Mouse (Mus musculus) lung, adult 2 months (tissue): ENCODE measurements at regions not wholly inside any gene's neighbourhood (a gene's known extent, or its start where the extent isn't known, plus 50 kb on each side); places are given as distances from the start of the nearest gene placed in this dataset.

Experiments used
- CTCF ChIP-seq: fragments of 200-500 bp; IDR thresholded peaks from 2 replicates; pipeline ENCODE4 v1.5.1; 2011; ENCODE audit warnings: mild to moderate bottlenecking, low read length, control low read depth; ENCODE audit not compliant: insufficient read depth
- POLR2A ChIP-seq: fragments of 200-500 bp; IDR thresholded peaks from 2 replicates; pipeline ENCODE4 v1.6.1; 2011; ENCODE audit warnings: low read depth, mild to moderate bottlenecking, control low read depth, low read length, borderline replicate concordance; ENCODE audit errors: extremely low read depth

- TF ChIP-seq POLR2A, result no peak
- no peak for TF ChIP-seq CTCF
Observed at GRCm38 (mm10) chr1:169060627-169061026, 470.6 kb downstream of the Nuf2 start.
